Comparison of ENCODE assay signal across 21 mouse cellular contexts in genomic region chr9:32233593-32233992, GRCm38 (mm10).
DNase-seq lines count a peak whose midpoint lies in the region; ATAC-seq and TF ChIP-seq lines count a peak whose summit lies in the region.
"Had no signal": no experiment of that assay in that cellular context is flagged by ENCODE, and none has a peak within 500 bp of the region (broad histone marks: within the 10 kb centered on the region; RNA-seq: fewer than 3 reads in every experiment).

No protein-coding gene starts in this region.

- no peaks in the 10 kb centered on the region for H3K27me3 ChIP-seq in liver, embryonic 12.5 days (replicated peaks)
- H3K27me3 ChIP-seq in intestine, postnatal 0 days (replicated peaks; ENCODE audit: control insufficient read depth, insufficient read depth, low read length): no peaks in the 10 kb centered on the region
- H3K27me3 ChIP-seq in forebrain, embryonic 13.5 days: no peaks in the 10 kb centered on the region
- H3K27me3 ChIP-seq: CH12.LX; embryonic facial prominence, embryonic 12.5 days; forebrain, embryonic 12.5 days; hindbrain, embryonic 12.5 days; Patski had no signal

- TF ChIP-seq CTCF in intestine, postnatal 0 days (IDR thresholded peaks at IDR 0.05; ENCODE audit: low read depth): no peak

- peak; percentile 47; the same call in 1 of the 2 replicates for ATAC-seq in liver, embryonic 12.5 days
- peak; percentile 48 for ATAC-seq in intestine, postnatal 0 days
- ATAC-seq in megakaryocyte progenitor cell, adult 5-6 weeks (replicated peaks; ENCODE audit: poor library complexity): peak; percentile 37; the same call in 1 of the 2 replicates
- ATAC-seq in forebrain, embryonic 13.5 days: no peak
- ATAC-seq: activated CD4-positive, CD25-positive, alpha-beta regulatory T cell, adult 4 months; forebrain, postnatal 0 days; Patski had no signal

- no peaks in the 10 kb centered on the region; the same call in 1 of the 2 replicates for H3K4me1 ChIP-seq in liver, embryonic 12.5 days
- H3K4me1 ChIP-seq in intestine, postnatal 0 days (replicated peaks; ENCODE audit: control insufficient read depth, insufficient read depth, low read length): 0 out of 2 replicates have a peak, but pooled peaks cover 4% of the 10 kb centered on the region
- H3K4me1 ChIP-seq in forebrain, embryonic 13.5 days: no peaks in the 10 kb centered on the region
- H3K4me1 ChIP-seq: embryonic facial prominence, embryonic 12.5 days; forebrain, embryonic 12.5 days had no signal

- no peak overlapping the region for H3K27ac ChIP-seq in liver, embryonic 12.5 days
- H3K27ac ChIP-seq in intestine, postnatal 0 days (ENCODE audit: low read depth, low read length): peak overlapping the region; percentile 6
- no peak overlapping the region for H3K27ac ChIP-seq in forebrain, embryonic 13.5 days
- H3K27ac ChIP-seq: embryonic facial prominence, embryonic 12.5 days; forebrain, embryonic 12.5 days; hindbrain, embryonic 12.5 days had no signal

- DNase-seq in liver: no peak
- no peak for DNase-seq in thymus, postnatal 10 days (ENCODE audit: low spot score in 2 of 2)
- DNase-seq in thymus, postnatal 25 days: no peak
- DNase-seq: adrenal gland, postnatal 14 days; cerebellum, adult 11-12 months; cerebellum, adult 9-10 months; cerebellum, postnatal 25 days; forebrain, postnatal 0 days; gastrocnemius, postnatal 25 days; heart, postnatal 10 days; heart, postnatal 4 days had no signal

- no peaks in the 10 kb centered on the region for H3K36me3 ChIP-seq in liver, embryonic 12.5 days
- H3K36me3 ChIP-seq in intestine, postnatal 0 days (ENCODE audit: control insufficient read depth, insufficient read depth): no peaks in the 10 kb centered on the region; the same call in 1 of the 2 replicates
- H3K36me3 ChIP-seq in forebrain, embryonic 13.5 days (ENCODE audit: poor library complexity, severe bottlenecking): no peaks in the 10 kb centered on the region
- H3K36me3 ChIP-seq: embryonic facial prominence, embryonic 12.5 days; forebrain, embryonic 12.5 days; hindbrain, embryonic 12.5 days had no signal

- H3K9me3 ChIP-seq in liver, embryonic 12.5 days (replicated peaks): no peaks in the 10 kb centered on the region
- no peaks in the 10 kb centered on the region for H3K9me3 ChIP-seq in intestine, postnatal 0 days (ENCODE audit: control insufficient read depth)
- H3K9me3 ChIP-seq in forebrain, embryonic 13.5 days (replicated peaks): no peaks in the 10 kb centered on the region
- H3K9me3 ChIP-seq: embryonic facial prominence, embryonic 12.5 days; forebrain, embryonic 12.5 days; hindbrain, embryonic 12.5 days had no signal

- no peak overlapping the region for H3K4me3 ChIP-seq in liver, embryonic 12.5 days
- H3K4me3 ChIP-seq in intestine, postnatal 0 days (ENCODE audit: low read depth, low read length): no peak overlapping the region
- H3K4me3 ChIP-seq in forebrain, embryonic 13.5 days: no peak overlapping the region
- H3K4me3 ChIP-seq: embryonic facial prominence, embryonic 12.5 days; forebrain, embryonic 12.5 days; hindbrain, embryonic 12.5 days had no signal

- H3K9ac ChIP-seq in liver, embryonic 12.5 days: no peak overlapping the region
- no peak overlapping the region for H3K9ac ChIP-seq in intestine, postnatal 0 days (ENCODE audit: low read depth, low read length)
- H3K9ac ChIP-seq in forebrain, embryonic 13.5 days: no peak overlapping the region
- H3K9ac ChIP-seq: embryonic facial prominence, embryonic 12.5 days; forebrain, embryonic 12.5 days; forebrain, postnatal 0 days; hindbrain, embryonic 12.5 days had no signal

- no peak overlapping the region for H3K4me2 ChIP-seq in liver, embryonic 12.5 days
- 0 out of 2 replicates have a peak overlapping the region, but pooled peaks have one; percentile 18 for H3K4me2 ChIP-seq in intestine, postnatal 0 days (replicated peaks; ENCODE audit: low read depth)
- H3K4me2 ChIP-seq in forebrain, embryonic 13.5 days: no peak overlapping the region
- H3K4me2 ChIP-seq: embryonic facial prominence, embryonic 12.5 days; forebrain, embryonic 12.5 days; hindbrain, embryonic 12.5 days had no signal

- WGBS in liver, embryonic 12.5 days (ENCODE audit: insufficient replicate concordance): 38% methylated on average over 4 of the region's 4 CpGs
- 51% methylated on average over 4 of the region's 4 CpGs for WGBS in intestine, postnatal 0 days
- WGBS in forebrain, embryonic 13.5 days: 85% methylated on average over 4 of the region's 4 CpGs
